Mouse (Mus musculus) heart, adult 8-10 months (tissue): ENCODE data around the gene Krt9. TPM values are rescaled to one million over a fixed set of nuclear protein-coding genes. Genes with fewer than 3 reads are reported as not detected.
A peak's percentile ranks its signal among the peaks of the same experiment; 100 is the strongest.
"Not testable (repeated sequence)": the region's sequence is repeated elsewhere in the genome, so short reads cannot be mapped to it uniquely, and the experiment has no call there.

Experiments
- DNase-seq: peaks from one replicate; pipeline ENCODE4 v3.0.0; 2022; ENCODE audit warnings: low spot score
- total RNA-seq, 4 experiments: library from RNA; stranded (reverse); gene quantifications; 2 replicates each; pipeline ENCODE4 v1.2.4; 2022

The Krt9 gene
- not detected for total RNA-seq

- DNase-seq = no peak
Measured at GRCm38 (mm10) chr11:100192992-100193391, at the start of gene Krt9. Krt9 (minus strand) TSS chr11:100193246.

- not testable (repeated sequence) for DNase-seq
Measured at GRCm38 (mm10) chr11:100240272-100240671, 47.2 kb upstream of the Krt9 start.

GRCm38 (mm10) chr11:100221741-100222140 is 28.7 kb upstream of the Krt9 start:
- no peak for DNase-seq

- DNase-seq = no peak
Measured at GRCm38 (mm10) chr11:100219304-100219703, 26.3 kb upstream of the Krt9 start.

GRCm38 (mm10) chr11:100208542-100208941 is 15.5 kb upstream of the Krt9 start:
- no peak for DNase-seq

GRCm38 (mm10) chr11:100207498-100207897 is 14.5 kb upstream of the Krt9 start, which contains the start of gene Krt14:
Krt14 (minus strand) TSS chr11:100207548.
- DNase-seq = no peak

GRCm38 (mm10) chr11:100203448-100203847 is 10.4 kb upstream of the Krt9 start:
- peak; percentile 6 for DNase-seq

GRCm38 (mm10) chr11:100202906-100203305 is 9.9 kb upstream of the Krt9 start:
- no peak for DNase-seq

GRCm38 (mm10) chr11:100200104-100200820 is 7.2 kb upstream of the Krt9 start:
- no peak for DNase-seq

- no peak for DNase-seq
Measured at GRCm38 (mm10) chr11:100198666-100199065, 5.6 kb upstream of the Krt9 start.

- no peak for DNase-seq
Measured at GRCm38 (mm10) chr11:100191820-100192219, 1.2 kb downstream of the Krt9 start.

- DNase-seq = no peak
Measured at GRCm38 (mm10) chr11:100186736-100187135, 6.3 kb downstream of the Krt9 start.

- no peak for DNase-seq
Measured at GRCm38 (mm10) chr11:100181725-100182124, 11.3 kb downstream of the Krt9 start.

- no peak for DNase-seq
Measured at GRCm38 (mm10) chr11:100179260-100179659, 13.8 kb downstream of the Krt9 start.

- DNase-seq = no peak
Measured at GRCm38 (mm10) chr11:100178307-100178706, 14.7 kb downstream of the Krt9 start.

GRCm38 (mm10) chr11:100176791-100177190 is 16.3 kb downstream of the Krt9 start:
- no peak for DNase-seq

- DNase-seq = peak; percentile 53
Measured at GRCm38 (mm10) chr11:100168765-100169762, 24.0 kb downstream of the Krt9 start.

- DNase-seq = peak; percentile 7
Measured at GRCm38 (mm10) chr11:100168071-100168470, 25.0 kb downstream of the Krt9 start.

- DNase-seq = no peak
Measured at GRCm38 (mm10) chr11:100164392-100164791, 28.7 kb downstream of the Krt9 start.

- no peak for DNase-seq
Measured at GRCm38 (mm10) chr11:100157908-100158477, 35.1 kb downstream of the Krt9 start.

- no peak for DNase-seq
Measured at GRCm38 (mm10) chr11:100157331-100157730, 35.7 kb downstream of the Krt9 start.
